Mouse (Mus musculus) liver, adult 2 months (tissue): Measurements from ENCODE around the gene Fas. TPM values are rescaled to one million over a fixed set of nuclear protein-coding genes. Genes with fewer than 3 reads are reported as not detected.

ENCODE experiments used
- DNase-seq: peaks from one replicate; pipeline ENCODE4 v3.0.0-alpha.2; 2011; ENCODE audit warnings: low read depth, low spot score; ENCODE audit errors: extremely low read depth
- H3K27ac ChIP-seq: fragments of 200-500 bp; replicated peaks from 2 replicates; pipeline ENCODE4 v1.5.1; 2012; ENCODE audit warnings: low read depth, mild to moderate bottlenecking, control low read depth, inconsistent platforms, low read length; ENCODE audit not compliant: insufficient read depth
- H3K27me3 ChIP-seq: fragments of 200-500 bp; 2 replicates; pipeline ENCODE4 v1.6.1; 2012; ENCODE audit warnings: mild to moderate bottlenecking, moderate library complexity, low read length, inconsistent platforms; ENCODE audit not compliant: control insufficient read depth, insufficient read depth
- H3K36me3 ChIP-seq: fragments of 200-500 bp; 2 replicates; pipeline ENCODE4 v1.6.1; 2012; ENCODE audit warnings: low read length, inconsistent platforms; ENCODE audit not compliant: control insufficient read depth, insufficient read depth
- H3K4me1 ChIP-seq: fragments of 200-500 bp; 2 replicates; pipeline ENCODE4 v1.6.1; 2011; ENCODE audit warnings: low read length; ENCODE audit not compliant: control insufficient read depth, insufficient read depth
- H3K4me3 ChIP-seq: fragments of 200-500 bp; 2 replicates; pipeline ENCODE4 v1.5.1; 2011; ENCODE audit warnings: low read depth, mild to moderate bottlenecking, control low read depth, low read length, moderate library complexity; ENCODE audit not compliant: insufficient read depth
- H3K79me2 ChIP-seq: fragments of 200-500 bp; 2 replicates; pipeline ENCODE4 v1.6.1; 2012; ENCODE audit warnings: inconsistent platforms, mild to moderate bottlenecking, low read length, moderate library complexity; ENCODE audit not compliant: control insufficient read depth, insufficient read depth
- H3K9ac ChIP-seq: fragments of 200-500 bp; 2 replicates; pipeline ENCODE4 v1.6.1; 2012; ENCODE audit warnings: low read depth, mild to moderate bottlenecking, control low read depth, inconsistent platforms, low read length
- CTCF ChIP-seq: fragments of 200-500 bp; IDR thresholded peaks from 2 replicates; pipeline ENCODE4 v1.5.1; 2011; ENCODE audit warnings: low read depth, low read length, control low read depth
- POLR2A ChIP-seq: fragments of 200-500 bp; IDR thresholded peaks from 2 replicates; pipeline ENCODE4 v1.6.1; 2011; ENCODE audit warnings: low read length, control low read depth; ENCODE audit not compliant: insufficient read depth; ENCODE audit errors: extremely low read depth
- WGBS: fragments of 180-500 bp; shearing (Covaris S2); methylation state at CpG from one replicate; pipeline ENCODE4 v1.1.7; 2018; 5-methylcytosine and 5-hydroxymethylcytosine counted together
- polyA plus RNA-seq: library from polyadenylated mRNA; depleted of rRNA; stranded (reverse); fragments of >200 nt; gene quantifications from 2 replicates; pipeline ENCODE4 v1.2.3, GENCODE M21; 2012; rRNA removed
- total RNA-seq: library from RNA; depleted of rRNA; stranded (reverse); fragments of >200 nt; gene quantifications from 2 replicates; pipeline ENCODE4 v1.2.3, GENCODE M21; 2014; rRNA removed

The Fas gene
- total and polyA plus RNA-seq, 2 experiments, result 3.4 to 25.5 TPM

- H3K4me1 ChIP-seq, result peaks cover 3% of the 10 kb centered on the region; the same call in 1 of the 2 replicates
- no peaks in the 10 kb centered on the region for H3K36me3 ChIP-seq
- no peak overlapping the region for H3K4me3 ChIP-seq
- H3K27ac ChIP-seq, result no peak overlapping the region
- TF ChIP-seq CTCF (no peak), POLR2A (no peak)
- no peak overlapping the region for H3K9ac ChIP-seq
- no peaks in the 10 kb centered on the region for H3K79me2 ChIP-seq
- 51% methylated on average over 8 of the region's 8 CpGs for WGBS
- DNase-seq, result peak; percentile 21
- no peaks in the 10 kb centered on the region; the same call in 1 of the 2 replicates for H3K27me3 ChIP-seq
Observed at GRCm38 (mm10) chr19:34345616-34346267, 55.3 kb downstream of the Fas start.

GRCm38 (mm10) chr19:34353291-34353805 is 62.9 kb downstream of the Fas start:
- no peaks in the 10 kb centered on the region for H3K27me3 ChIP-seq
- 33% methylated on average over 3 of the region's 3 CpGs for WGBS
- H3K27ac ChIP-seq, result no peak overlapping the region
- no peak overlapping the region for H3K9ac ChIP-seq
- H3K4me3 ChIP-seq, result no peak overlapping the region
- no peak for TF ChIP-seq CTCF
- TF ChIP-seq POLR2A, result no peak
- H3K79me2 ChIP-seq, result no peaks in the 10 kb centered on the region
- H3K4me1 ChIP-seq, result no peaks in the 10 kb centered on the region
- no peaks in the 10 kb centered on the region for H3K36me3 ChIP-seq
- DNase-seq, result no peak

- no peak for TF ChIP-seq CTCF
- TF ChIP-seq POLR2A, result no peak
- Histone ChIP-seq H3K4me1 (no peaks in the 10 kb centered on the region), H3K4me3 (no peak overlapping the region), H3K27ac (no peak overlapping the region), H3K9ac (no peak overlapping the region), H3K36me3 (no peaks in the 10 kb centered on the region; the same call in 1 of the 2 replicates), H3K27me3 (no peaks in the 10 kb centered on the region), H3K79me2 (no peaks in the 10 kb centered on the region)
- WGBS, result 100% methylated on average over 1 of the region's 1 CpGs
- no peak for DNase-seq
Observed at GRCm38 (mm10) chr19:34362639-34363038, 72.2 kb downstream of the Fas start.

- Histone ChIP-seq H3K9ac (no peak overlapping the region), H3K4me1 (no peaks in the 10 kb centered on the region), H3K27ac (no peak overlapping the region), H3K79me2 (no peaks in the 10 kb centered on the region), H3K27me3 (no peaks in the 10 kb centered on the region), H3K36me3 (no peaks in the 10 kb centered on the region), H3K4me3 (no peak overlapping the region)
- 46% methylated on average over 1 of the region's 1 CpGs for WGBS
- TF ChIP-seq CTCF (no peak), POLR2A (no peak)
- no peak for DNase-seq
Observed at GRCm38 (mm10) chr19:34369551-34369950, 79.1 kb downstream of the Fas start.

GRCm38 (mm10) chr19:34370397-34370796 is 79.9 kb downstream of the Fas start:
- Histone ChIP-seq H3K4me1 (no peaks in the 10 kb centered on the region), H3K9ac (no peak overlapping the region), H3K36me3 (no peaks in the 10 kb centered on the region), H3K27me3 (no peaks in the 10 kb centered on the region), H3K4me3 (no peak overlapping the region), H3K27ac (no peak overlapping the region), H3K79me2 (no peaks in the 10 kb centered on the region)
- DNase-seq, result no peak
- 64% methylated on average over 3 of the region's 3 CpGs for WGBS
- TF ChIP-seq CTCF (no peak), POLR2A (no peak)

Other genes with a start within 250 kb of the Fas start
- gene Lipn, start 223.3 kb upstream of the Fas start, total RNA-seq, result not detected in 2 replicates
- not detected in 2 replicates for gene Lipn, start 223.3 kb upstream of the Fas start, polyA plus RNA-seq
- gene Lipm, start 189.7 kb upstream of the Fas start, total RNA-seq, result not detected in 2 replicates
- gene Lipm, start 189.7 kb upstream of the Fas start, polyA plus RNA-seq, result not detected in 2 replicates
- 0.28 TPM in 1 of 2 replicates, not detected in the other for gene Ankrd22, start 124.6 kb upstream of the Fas start, total RNA-seq
- gene Ankrd22, start 124.6 kb upstream of the Fas start, polyA plus RNA-seq, result not detected in 2 replicates
- 2.1 and 3.1 TPM in 2 replicates for gene Stambpl1, start 98.4 kb upstream of the Fas start, total RNA-seq
- 0.76 and 0.77 TPM in 2 replicates for gene Stambpl1, start 98.4 kb upstream of the Fas start, polyA plus RNA-seq
- 2.0 and 5.2 TPM in 2 replicates for gene Acta2, start 35.1 kb upstream of the Fas start, total RNA-seq
- gene Acta2, start 35.1 kb upstream of the Fas start, polyA plus RNA-seq, result 3.6 and 4.6 TPM in 2 replicates
- gene Ch25h, start 184.5 kb downstream of the Fas start, total RNA-seq, result 0.34 TPM in 1 of 2 replicates, not detected in the other
- gene Ch25h, start 184.5 kb downstream of the Fas start, polyA plus RNA-seq, result 0.09 and 0.22 TPM in 2 replicates
- gene Lipa, start 236.8 kb downstream of the Fas start, total RNA-seq, result 159 and 192 TPM in 2 replicates
- 137 and 146 TPM in 2 replicates for gene Lipa, start 236.8 kb downstream of the Fas start, polyA plus RNA-seq